Mouse (Mus musculus): Measurements from ENCODE around the gene Cav3. TPM values are rescaled to one million over a fixed set of nuclear protein-coding genes. Genes with fewer than 3 reads are reported as not detected.

Cav3 gene
- polyA plus RNA-seq (2015; fragmentation: Nextera tagmentation; extraction: Ambion mirVana): 0.29 TPM in 1 of 2 replicates, not detected in the other

- no peak for ATAC-seq
- no peaks in the 10 kb centered on the region for H3K4me1 ChIP-seq (replicated peaks; ENCODE audit: control insufficient read depth, insufficient read depth, low read length)
- H3K9me3 ChIP-seq (ENCODE audit: control insufficient read depth, low read length): no peaks in the 10 kb centered on the region
- 64% methylated on average over 12 of the region's 12 CpGs for WGBS
- H3K4me2 ChIP-seq (ENCODE audit: low read length): no peak within 1 kb of the TSS
- no peak within 1 kb of the TSS for H3K27ac ChIP-seq (ENCODE audit: low read length)
- no peaks in the 10 kb centered on the region for H3K27me3 ChIP-seq (replicated peaks; ENCODE audit: control insufficient read depth, insufficient read depth, low read length)
- no peaks in the 10 kb centered on the region for H3K36me3 ChIP-seq (ENCODE audit: control insufficient read depth, insufficient read depth)
- no peak within 1 kb of the TSS for H3K9ac ChIP-seq (replicated peaks; ENCODE audit: low read depth, low read length)
- H3K4me3 ChIP-seq (replicated peaks; ENCODE audit: low read length): no peak within 1 kb of the TSS
Observed at GRCm38 (mm10) chr6:112459341-112459749, at the start of gene Cav3. TSS of gene Cav3 (plus strand) at chr6:112459505.

GRCm38 (mm10) chr6:112419333-112419732 lies 40.0 kb upstream of the Cav3 start:
- ATAC-seq: peak; percentile 72
- H3K4me3 ChIP-seq (replicated peaks; ENCODE audit: low read length): no peak overlapping the region
- WGBS: 64% methylated on average over 9 of the region's 9 CpGs

DNA sequence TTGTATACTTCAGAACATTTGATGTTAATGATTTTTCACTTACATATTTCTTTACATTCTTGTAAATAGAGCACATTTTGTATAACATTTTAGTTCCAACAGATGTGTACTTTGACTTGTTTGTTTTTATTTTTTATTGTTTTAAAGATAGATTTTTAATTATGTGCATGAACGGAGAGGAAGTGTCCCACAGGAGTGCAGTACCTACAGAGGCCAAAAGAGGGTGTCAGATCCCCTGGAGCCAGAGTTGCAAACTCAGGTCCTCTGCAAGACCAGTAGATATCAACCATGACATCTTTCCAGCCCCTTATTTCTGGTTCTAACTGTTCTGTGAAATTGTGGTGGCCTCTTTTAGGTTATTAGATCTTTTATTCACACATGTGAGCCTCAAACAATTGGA lies 38.4 kb upstream of the Cav3 start:
- H3K4me1 ChIP-seq (replicated peaks; ENCODE audit: control insufficient read depth, insufficient read depth, low read length): peaks cover 10% of the 10 kb centered on the region; the same call in 1 of the 2 replicates
- no peaks in the 10 kb centered on the region for H3K27me3 ChIP-seq (replicated peaks; ENCODE audit: control insufficient read depth, insufficient read depth, low read length)
- no peak for ATAC-seq
- H3K9ac ChIP-seq (replicated peaks; ENCODE audit: low read depth, low read length): no peak overlapping the region
- H3K4me2 ChIP-seq (ENCODE audit: low read length): no peak overlapping the region
- no peaks in the 10 kb centered on the region for H3K36me3 ChIP-seq (ENCODE audit: control insufficient read depth, insufficient read depth)
- no peak overlapping the region for H3K27ac ChIP-seq (ENCODE audit: low read length)
- 0 out of 2 replicates have a peak, but pooled peaks cover 2% of the 10 kb centered on the region for H3K9me3 ChIP-seq (ENCODE audit: control insufficient read depth, low read length)
- WGBS: 94% methylated on average over 1 of the region's 1 CpGs
- H3K4me3 ChIP-seq (replicated peaks; ENCODE audit: low read length): no peak overlapping the region

More at GRCm38 (mm10) chr6:112419333-112419732, 40.0 kb upstream of the Cav3 start:
- Histone ChIP-seq H3K27ac (ENCODE audit: low read length) (no peak overlapping the region), H3K9ac (replicated peaks; ENCODE audit: low read depth, low read length) (no peak overlapping the region), H3K4me1 (replicated peaks; ENCODE audit: control insufficient read depth, insufficient read depth, low read length) (peaks cover 10% of the 10 kb centered on the region; the same call in 1 of the 2 replicates), H3K4me2 (ENCODE audit: low read length) (no peak overlapping the region), H3K36me3 (ENCODE audit: control insufficient read depth, insufficient read depth) (no peaks in the 10 kb centered on the region), H3K9me3 (ENCODE audit: control insufficient read depth, low read length) (0 out of 2 replicates have a peak, but pooled peaks cover 2% of the 10 kb centered on the region), H3K27me3 (replicated peaks; ENCODE audit: control insufficient read depth, insufficient read depth, low read length) (no peaks in the 10 kb centered on the region)

DNA sequence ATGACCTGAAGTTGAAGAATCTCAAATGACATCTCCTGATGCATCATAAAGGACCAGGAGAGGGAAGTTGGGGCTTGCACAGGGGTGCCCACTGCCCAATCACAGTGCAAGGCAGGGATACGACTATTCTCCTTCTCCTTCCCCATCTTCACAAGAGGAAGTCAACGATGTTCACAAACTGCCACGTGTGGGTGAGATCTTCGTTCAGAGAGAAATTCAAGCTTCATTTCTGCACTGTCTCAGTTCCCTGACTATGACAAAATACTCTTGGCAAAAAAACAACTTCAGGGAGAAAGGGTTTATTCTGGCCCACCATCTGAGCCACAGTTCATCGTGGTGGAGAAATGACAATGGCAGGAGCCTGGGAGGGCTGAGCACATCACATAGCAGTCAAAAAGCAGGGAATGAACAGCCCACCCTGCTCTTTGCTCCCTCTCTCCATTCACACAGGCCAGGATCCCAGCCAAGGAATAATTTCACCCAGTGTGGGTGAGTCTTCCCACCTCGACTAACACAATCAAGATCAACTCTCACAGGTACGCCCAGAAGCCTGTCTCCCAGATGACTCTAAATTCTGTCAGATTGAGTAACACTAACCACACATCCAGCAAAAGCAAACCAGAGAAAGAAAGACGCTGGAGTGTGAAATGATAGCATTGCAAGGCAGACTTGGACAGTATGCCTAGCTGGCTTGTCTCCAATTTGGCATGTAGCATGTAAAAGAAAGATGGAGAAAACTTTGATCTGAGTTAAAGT lies 35.4 kb upstream of the Cav3 start:
- no peak overlapping the region for H3K4me3 ChIP-seq (replicated peaks; ENCODE audit: low read length)
- peak; percentile 32 for ATAC-seq
- no peaks in the 10 kb centered on the region for H3K36me3 ChIP-seq (ENCODE audit: control insufficient read depth, insufficient read depth)
- H3K4me2 ChIP-seq (ENCODE audit: low read length): no peak overlapping the region
- peaks cover 9% of the 10 kb centered on the region; the same call in 1 of the 2 replicates for H3K4me1 ChIP-seq (replicated peaks; ENCODE audit: control insufficient read depth, insufficient read depth, low read length)
- no peak overlapping the region for H3K9ac ChIP-seq (replicated peaks; ENCODE audit: low read depth, low read length)
- 0 out of 2 replicates have a peak, but pooled peaks cover 2% of the 10 kb centered on the region for H3K9me3 ChIP-seq (ENCODE audit: control insufficient read depth, low read length)
- H3K27ac ChIP-seq (ENCODE audit: low read length): no peak overlapping the region
- no peaks in the 10 kb centered on the region for H3K27me3 ChIP-seq (replicated peaks; ENCODE audit: control insufficient read depth, insufficient read depth, low read length)
- 69% methylated on average over 8 of the region's 8 CpGs for WGBS

DNA sequence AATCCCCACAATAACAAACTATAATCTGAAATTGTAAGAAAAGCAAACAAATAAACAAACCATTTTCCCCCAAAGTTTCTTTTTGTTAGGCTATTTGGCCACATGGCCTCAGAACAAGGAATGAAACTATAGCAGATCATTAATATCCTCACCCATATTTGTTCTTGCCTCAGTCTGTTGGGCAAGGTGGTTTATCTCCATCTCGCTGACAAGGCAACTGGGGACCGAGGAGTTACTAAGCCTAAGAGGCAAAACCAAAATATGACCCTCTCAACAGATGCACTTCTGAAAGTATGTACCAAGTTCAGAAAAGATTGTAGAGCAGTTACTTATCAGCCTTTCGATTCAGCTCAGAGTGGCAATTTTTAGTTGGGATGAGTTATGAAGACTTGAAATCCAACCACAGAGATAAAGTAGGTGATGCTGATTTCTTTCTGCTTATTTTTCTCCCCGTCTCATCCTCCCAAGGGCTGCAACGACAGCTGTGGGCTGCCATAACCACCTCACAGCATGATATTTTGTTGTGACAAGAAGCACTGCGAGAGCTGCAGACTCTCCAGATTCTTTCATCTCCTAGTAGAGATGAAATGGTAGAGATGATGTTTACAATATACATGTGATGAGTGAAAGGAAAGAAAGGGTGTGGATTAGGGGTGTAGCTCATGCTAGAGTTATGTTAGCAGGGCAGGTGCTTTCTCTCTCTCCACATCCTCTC lies 33.1 kb upstream of the Cav3 start:
- H3K9me3 ChIP-seq (ENCODE audit: control insufficient read depth, low read length): 0 out of 2 replicates have a peak, but pooled peaks cover 2% of the 10 kb centered on the region
- H3K36me3 ChIP-seq (ENCODE audit: control insufficient read depth, insufficient read depth): no peaks in the 10 kb centered on the region
- H3K27ac ChIP-seq (ENCODE audit: low read length): no peak overlapping the region
- H3K9ac ChIP-seq (replicated peaks; ENCODE audit: low read depth, low read length): no peak overlapping the region
- no peaks in the 10 kb centered on the region for H3K27me3 ChIP-seq (replicated peaks; ENCODE audit: control insufficient read depth, insufficient read depth, low read length)
- no peak overlapping the region for H3K4me3 ChIP-seq (replicated peaks; ENCODE audit: low read length)
- ATAC-seq: no peak
- WGBS: 72% methylated on average over 6 of the region's 6 CpGs
- H3K4me1 ChIP-seq (replicated peaks; ENCODE audit: control insufficient read depth, insufficient read depth, low read length): no peaks in the 10 kb centered on the region
- H3K4me2 ChIP-seq (ENCODE audit: low read length): no peak overlapping the region

DNA sequence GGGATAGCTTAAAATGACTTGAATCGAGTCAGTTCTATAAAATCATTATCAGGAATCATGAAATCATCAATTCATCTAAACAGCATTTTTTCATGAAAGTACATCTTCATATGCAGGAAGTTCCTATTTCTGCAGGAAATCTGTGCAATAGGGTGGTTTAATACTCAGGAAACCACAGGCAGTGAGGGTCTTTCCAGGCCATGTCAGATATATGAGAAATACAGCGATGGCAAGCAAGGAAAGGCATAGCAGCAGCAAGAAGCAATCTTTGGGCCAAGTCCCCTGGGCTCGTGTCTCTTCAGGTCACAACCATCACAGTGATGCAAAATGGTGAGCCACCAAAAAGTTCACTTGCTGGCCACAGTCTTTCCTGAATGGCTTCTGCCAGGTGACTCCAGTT lies 13.6 kb upstream of the Cav3 start:
- H3K4me2 ChIP-seq (ENCODE audit: low read length): no peak overlapping the region
- H3K9ac ChIP-seq (replicated peaks; ENCODE audit: low read depth, low read length): no peak overlapping the region
- 87% methylated on average over 3 of the region's 3 CpGs for WGBS
- H3K36me3 ChIP-seq (ENCODE audit: control insufficient read depth, insufficient read depth): no peaks in the 10 kb centered on the region
- no peak for ATAC-seq
- no peak overlapping the region for H3K27ac ChIP-seq (ENCODE audit: low read length)
- H3K9me3 ChIP-seq (ENCODE audit: control insufficient read depth, low read length): no peaks in the 10 kb centered on the region
- no peaks in the 10 kb centered on the region for H3K4me1 ChIP-seq (replicated peaks; ENCODE audit: control insufficient read depth, insufficient read depth, low read length)
- no peak overlapping the region for H3K4me3 ChIP-seq (replicated peaks; ENCODE audit: low read length)
- H3K27me3 ChIP-seq (replicated peaks; ENCODE audit: control insufficient read depth, insufficient read depth, low read length): no peaks in the 10 kb centered on the region

GRCm38 (mm10) chr6:112461459-112461858 lies 2.2 kb downstream of the Cav3 start:
- H3K36me3 ChIP-seq (ENCODE audit: control insufficient read depth, insufficient read depth): no peaks in the 10 kb centered on the region
- H3K27ac ChIP-seq (ENCODE audit: low read length): no peak overlapping the region
- no peaks in the 10 kb centered on the region for H3K4me1 ChIP-seq (replicated peaks; ENCODE audit: control insufficient read depth, insufficient read depth, low read length)
- H3K4me2 ChIP-seq (ENCODE audit: low read length): no peak overlapping the region
- no peak overlapping the region for H3K4me3 ChIP-seq (replicated peaks; ENCODE audit: low read length)
- no peak overlapping the region for H3K9ac ChIP-seq (replicated peaks; ENCODE audit: low read depth, low read length)
- H3K27me3 ChIP-seq (replicated peaks; ENCODE audit: control insufficient read depth, insufficient read depth, low read length): no peaks in the 10 kb centered on the region
- no peak for ATAC-seq
- no peaks in the 10 kb centered on the region for H3K9me3 ChIP-seq (ENCODE audit: control insufficient read depth, low read length)
- WGBS: 91% methylated on average over 5 of the region's 5 CpGs

GRCm38 (mm10) chr6:112463331-112463730 lies 4.0 kb downstream of the Cav3 start:
- WGBS: 87% methylated on average over 6 of the region's 6 CpGs
- H3K9me3 ChIP-seq (ENCODE audit: control insufficient read depth, low read length): no peaks in the 10 kb centered on the region
- H3K27me3 ChIP-seq (replicated peaks; ENCODE audit: control insufficient read depth, insufficient read depth, low read length): no peaks in the 10 kb centered on the region
- no peak overlapping the region for H3K4me2 ChIP-seq (ENCODE audit: low read length)
- no peaks in the 10 kb centered on the region for H3K4me1 ChIP-seq (replicated peaks; ENCODE audit: control insufficient read depth, insufficient read depth, low read length)
- no peak overlapping the region for H3K27ac ChIP-seq (ENCODE audit: low read length)
- H3K9ac ChIP-seq (replicated peaks; ENCODE audit: low read depth, low read length): no peak overlapping the region
- H3K4me3 ChIP-seq (replicated peaks; ENCODE audit: low read length): no peak overlapping the region
- ATAC-seq: no peak
- no peaks in the 10 kb centered on the region for H3K36me3 ChIP-seq (ENCODE audit: control insufficient read depth, insufficient read depth)

GRCm38 (mm10) chr6:112465441-112465840 lies 6.1 kb downstream of the Cav3 start:
- Histone ChIP-seq H3K4me2 (ENCODE audit: low read length) (no peak overlapping the region), H3K36me3 (ENCODE audit: control insufficient read depth, insufficient read depth) (no peaks in the 10 kb centered on the region), H3K9ac (replicated peaks; ENCODE audit: low read depth, low read length) (no peak overlapping the region), H3K4me1 (replicated peaks; ENCODE audit: control insufficient read depth, insufficient read depth, low read length) (no peaks in the 10 kb centered on the region), H3K9me3 (ENCODE audit: control insufficient read depth, low read length) (no peaks in the 10 kb centered on the region), H3K27ac (ENCODE audit: low read length) (no peak overlapping the region), H3K4me3 (replicated peaks; ENCODE audit: low read length) (no peak overlapping the region), H3K27me3 (replicated peaks; ENCODE audit: control insufficient read depth, insufficient read depth, low read length) (no peaks in the 10 kb centered on the region)
- ATAC-seq: no peak
- 86% methylated on average over 3 of the region's 3 CpGs for WGBS

All from forebrain, embryonic 16.5 days (tissue).